Mouse (Mus musculus) spleen, embryonic (tissue): ENCODE measurements around the gene Tceal1.
"Not testable (repeated sequence)": the region's sequence is repeated elsewhere in the genome, so short reads cannot be mapped to it uniquely, and the experiment has no call there.

ENCODE experiments used
- CTCF ChIA-PET: fragments of 350-600 bp; sonication (Branson Sonifier 250); formaldehyde crosslinking; loops from one replicate; lab custom pipeline; 2022; lab: Charles Lee

Tceal1 gene

GRCm38 (mm10) chrX:136707446-136708167 lies at the start of gene Tceal1:
Gene Tceal1 (plus strand): TSS chrX:136707982.
- CTCF ChIA-PET = no interaction called here

- CTCF ChIA-PET = no interaction called here
Observed at GRCm38 (mm10) chrX:136666281-136666706, 41.5 kb upstream of the Tceal1 start.

- CTCF ChIA-PET = not testable (repeated sequence)
Observed at GRCm38 (mm10) chrX:136666762-136667464, 40.9 kb upstream of the Tceal1 start.

- CTCF ChIA-PET = no interaction called here
Observed at GRCm38 (mm10) chrX:136668794-136669193, 39.0 kb upstream of the Tceal1 start.

GRCm38 (mm10) chrX:136680989-136681388 lies 26.8 kb upstream of the Tceal1 start:
- CTCF ChIA-PET = no interaction called here

GRCm38 (mm10) chrX:136691606-136692293 lies 16.0 kb upstream of the Tceal1 start:
- CTCF ChIA-PET = not testable (repeated sequence)

GRCm38 (mm10) chrX:136692294-136692675 lies 15.5 kb upstream of the Tceal1 start:
- CTCF ChIA-PET = no interaction called here

GRCm38 (mm10) chrX:136693196-136693595 lies 14.6 kb upstream of the Tceal1 start:
- CTCF ChIA-PET = no interaction called here

GRCm38 (mm10) chrX:136708168-136708681 lies 443 bp downstream of the Tceal1 start:
- CTCF ChIA-PET = no interaction called here

GRCm38 (mm10) chrX:136708782-136709181 lies 1.0 kb downstream of the Tceal1 start:
- CTCF ChIA-PET = no interaction called here

- CTCF ChIA-PET = not testable (repeated sequence)
Observed at GRCm38 (mm10) chrX:136714742-136715474, 7.1 kb downstream of the Tceal1 start.

GRCm38 (mm10) chrX:136732016-136732415 lies 24.2 kb downstream of the Tceal1 start:
- CTCF ChIA-PET = no interaction called here

- CTCF ChIA-PET = interaction anchor here (0.6 kb wide), 1 partner anchor 40 kb away, joined by 4 read pairs; no protein-coding TSS in a partner anchor
Observed at GRCm38 (mm10) chrX:136740087-136740790, 32.5 kb downstream of the Tceal1 start.

- CTCF ChIA-PET = no interaction called here
Observed at GRCm38 (mm10) chrX:136740791-136741650, 33.2 kb downstream of the Tceal1 start.

- CTCF ChIA-PET = no interaction called here
Observed at GRCm38 (mm10) chrX:136741651-136742201, 33.9 kb downstream of the Tceal1 start.

GRCm38 (mm10) chrX:136742241-136742640 lies 34.5 kb downstream of the Tceal1 start:
- CTCF ChIA-PET = no interaction called here

- CTCF ChIA-PET = interaction anchor here (0.7 kb wide), 1 partner anchor 146 kb away, joined by 6 read pairs; no protein-coding TSS in a partner anchor
Observed at GRCm38 (mm10) chrX:136742661-136743103, 34.9 kb downstream of the Tceal1 start.

- CTCF ChIA-PET = interaction anchor here (0.7 kb wide), 1 partner anchor 145 kb away, joined by 6 read pairs; no protein-coding TSS in a partner anchor
Observed at GRCm38 (mm10) chrX:136743459-136743858, 35.7 kb downstream of the Tceal1 start, which contains the start of gene Morf4l2. Gene Morf4l2 (minus strand): TSS chrX:136743690.

- CTCF ChIA-PET = interaction anchor here (0.7 kb wide), 1 partner anchor 87 kb away, joined by 3 read pairs; no protein-coding TSS in a partner anchor
Observed at GRCm38 (mm10) chrX:136744663-136745062, 36.9 kb downstream of the Tceal1 start.
